Comparison of ENCODE assay signal across 7 mouse cellular contexts in the genomic region with DNA sequence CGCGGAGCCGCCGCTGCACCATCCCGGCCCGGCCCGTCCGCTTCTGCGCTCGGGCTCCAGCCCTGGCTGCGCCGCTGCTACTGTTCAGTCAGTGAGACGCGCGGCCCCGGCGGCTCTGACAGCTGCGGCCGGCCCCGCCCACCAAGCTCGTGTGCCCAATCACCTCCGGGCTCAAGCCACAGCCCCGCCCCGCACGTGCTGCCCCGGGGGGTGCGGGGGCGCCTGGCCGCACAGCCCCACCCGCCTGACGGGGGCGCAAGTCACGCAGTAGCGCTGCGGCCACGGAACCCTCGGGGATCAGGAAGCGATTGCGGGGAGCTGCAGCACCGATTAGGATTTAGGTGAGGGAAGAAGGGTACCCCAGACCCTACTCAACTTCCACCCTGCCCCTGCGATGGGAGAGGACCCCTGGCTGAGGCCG. TPM values are rescaled to one million over a fixed set of nuclear protein-coding genes. Genes with fewer than 3 reads are reported as not detected.
DNase-seq lines count a peak whose midpoint lies in the region; ATAC-seq lines count a peak whose summit lies in the region.

Gene Spns2, minus strand, starts transcription at position 24 of the 421 bp plus-strand sequence.

- H3K27me3 ChIP-seq in embryonic facial prominence, embryonic 12.5 days: peaks cover 49% of the 10 kb centered on the region
- H3K27me3 ChIP-seq in kidney, embryonic 15.5 days: peaks cover 49% of the 10 kb centered on the region
- peaks cover 58% of the 10 kb centered on the region for H3K27me3 ChIP-seq in limb, embryonic 15.5 days

- no peak within 1 kb of the TSS for H3K27ac ChIP-seq in embryonic facial prominence, embryonic 12.5 days
- H3K27ac ChIP-seq in kidney, embryonic 15.5 days: no peak within 1 kb of the TSS
- H3K27ac ChIP-seq in limb, embryonic 15.5 days: no peak within 1 kb of the TSS

- H3K4me1 ChIP-seq in embryonic facial prominence, embryonic 12.5 days: peaks cover 16% of the 10 kb centered on the region
- peaks cover 37% of the 10 kb centered on the region for H3K4me1 ChIP-seq in kidney, embryonic 15.5 days
- H3K4me1 ChIP-seq in limb, embryonic 15.5 days: peaks cover 17% of the 10 kb centered on the region

- under 1% methylated on average over 41 of the region's 42 CpGs for WGBS in embryonic facial prominence, embryonic 12.5 days
- WGBS in kidney, embryonic 15.5 days: under 1% methylated on average over 36 of the region's 42 CpGs
- under 1% methylated on average over 42 of the region's 42 CpGs for WGBS in limb, embryonic 15.5 days

- H3K36me3 ChIP-seq in embryonic facial prominence, embryonic 12.5 days: no peaks in the 10 kb centered on the region
- H3K36me3 ChIP-seq in kidney, embryonic 15.5 days: no peaks in the 10 kb centered on the region
- H3K36me3 ChIP-seq in limb, embryonic 15.5 days: no peaks in the 10 kb centered on the region

- peak within 1 kb of the TSS; percentile 59 for H3K9ac ChIP-seq in embryonic facial prominence, embryonic 12.5 days
- peak within 1 kb of the TSS; percentile 53 for H3K9ac ChIP-seq in kidney, embryonic 15.5 days
- H3K9ac ChIP-seq in limb, embryonic 15.5 days: peak within 1 kb of the TSS; percentile 35

- peak; percentile 88 for ATAC-seq in embryonic facial prominence, embryonic 12.5 days (ENCODE audit: insufficient number of reproducible peaks, insufficient read depth, low FRiP score, low TSS enrichment)
- ATAC-seq in kidney, embryonic 15.5 days (replicated peaks; ENCODE audit: low FRiP score): peak; percentile 91
- peak; percentile 81 for ATAC-seq in limb, embryonic 15.5 days (ENCODE audit: insufficient number of reproducible peaks, low FRiP score, low TSS enrichment, low read depth)

- peak within 1 kb of the TSS; percentile 57 for H3K4me3 ChIP-seq in embryonic facial prominence, embryonic 12.5 days
- peak within 1 kb of the TSS; percentile 68 for H3K4me3 ChIP-seq in kidney, embryonic 15.5 days (replicated peaks)
- H3K4me3 ChIP-seq in limb, embryonic 15.5 days: peak within 1 kb of the TSS; percentile 59

- no peaks in the 10 kb centered on the region for H3K9me3 ChIP-seq in embryonic facial prominence, embryonic 12.5 days
- no peaks in the 10 kb centered on the region for H3K9me3 ChIP-seq in kidney, embryonic 15.5 days (replicated peaks)
- no peaks in the 10 kb centered on the region for H3K9me3 ChIP-seq in limb, embryonic 15.5 days

- DNase-seq in adrenal gland, postnatal 4 days (ENCODE audit: low spot score in 2 of 2): peak; percentile 65 to 71
- peak; percentile 93 to 94 for DNase-seq in heart, adult 9 months (ENCODE audit: low spot score in 2 of 2)
- peak; percentile 20 to 57 for DNase-seq in monocyte, adult 2 months (ENCODE audit: low read depth in 1 of 2, low spot score in 2 of 2)
- DNase-seq in spleen, postnatal 14 days (ENCODE audit: low spot score in 2 of 2): peak; percentile 72 to 84

- H3K4me2 ChIP-seq in embryonic facial prominence, embryonic 12.5 days (replicated peaks): peak within 1 kb of the TSS; percentile 98
- H3K4me2 ChIP-seq in kidney, embryonic 15.5 days: peak within 1 kb of the TSS; percentile 99
- H3K4me2 ChIP-seq in limb, embryonic 15.5 days: peak within 1 kb of the TSS; percentile 99

RNA-seq across cellular contexts. Expression of gene Spns2, which starts in this region (rescaled TPM):
- 1 to 10 TPM; 8.9 to 9.6 TPM for total RNA-seq in adrenal gland, postnatal 4 days (2021)
- polyA plus RNA-seq in embryonic facial prominence, embryonic 12.5 days (2016; fragmentation: Nextera tagmentation; extraction: Ambion mirVana): 3.9 and 4.3 TPM in 2 replicates
- 2.9 and 3.4 TPM in 2 replicates for polyA plus RNA-seq in kidney, embryonic 15.5 days (2015; fragmentation: Nextera tagmentation; extraction: Ambion mirVana)
- polyA plus RNA-seq in limb, embryonic 15.5 days (2015; fragmentation: Nextera tagmentation; extraction: Ambion mirVana): 10.6 TPM in 2 replicates

Comparison
In these comparisons a context has a peak if more than half of its experiments do, and no peak if none do; other contexts are left out.
1. DNase-seq: peak in every context shown above with its lines; median percentile 94 in heart, adult 9 months; 78 in spleen, postnatal 14 days; 68 in adrenal gland, postnatal 4 days; 38 in monocyte, adult 2 months.